Mouse (Mus musculus) limb, embryonic 14.5 days (tissue): ENCODE measurements around the gene Dgki. TPM values are rescaled to one million over a fixed set of nuclear protein-coding genes. Genes with fewer than 3 reads are reported as not detected.

Source experiments
- ATAC-seq: fragments of 200-750 bp; cut with Nextera tagmentation; 2 replicates; pipeline ENCODE4 v1.8.0; 2017; ENCODE audit warnings: low read depth, moderate number of reproducible peaks, moderate TSS enrichment; ENCODE audit not compliant: low FRiP score
- DNase-seq: peaks from one replicate; pipeline ENCODE4 v3.0.0-alpha.2; 2015; ENCODE audit warnings: low spot score
- H3K27ac ChIP-seq: fragments of 300-500 bp; sonication (generic); replicated peaks from 2 replicates; pipeline ENCODE4 v1.5.1; 2014; ENCODE audit warnings: low read depth, mild to moderate bottlenecking, low read length, moderate library complexity, mixed read lengths
- H3K27me3 ChIP-seq: fragments of 300-500 bp; sonication (generic); 2 replicates; pipeline ENCODE4 v1.6.1; 2014; ENCODE audit warnings: low read length, mixed read lengths; ENCODE audit not compliant: control insufficient read depth, insufficient read depth
- H3K36me3 ChIP-seq: fragments of 300-500 bp; sonication (generic); 2 replicates; pipeline ENCODE4 v1.6.1; 2014; ENCODE audit warnings: mild to moderate bottlenecking, low read length, moderate library complexity, mixed read lengths; ENCODE audit not compliant: control insufficient read depth, insufficient read depth
- H3K4me1 ChIP-seq: fragments of 300-500 bp; sonication (generic); 2 replicates; pipeline ENCODE4 v1.6.1; 2014; ENCODE audit warnings: antibody characterized with exemption, low read length, mixed read lengths; ENCODE audit not compliant: control insufficient read depth, insufficient read depth
- H3K4me2 ChIP-seq: fragments of 300-500 bp; sonication (generic); replicated peaks from 2 replicates; pipeline ENCODE4 v1.6.1; 2014; ENCODE audit warnings: low read depth, mild to moderate bottlenecking, low read length, moderate library complexity; ENCODE audit not compliant: severe bottlenecking
- H3K4me3 ChIP-seq: fragments of 300-500 bp; sonication (generic); replicated peaks from 2 replicates; pipeline ENCODE4 v1.5.1; 2014; ENCODE audit warnings: low read length
- H3K9ac ChIP-seq: fragments of 300-500 bp; sonication (generic); 2 replicates; pipeline ENCODE4 v1.6.1; 2014; ENCODE audit warnings: mild to moderate bottlenecking, low read depth, low read length, moderate library complexity; ENCODE audit not compliant: severe bottlenecking
- H3K9me3 ChIP-seq: fragments of 300-500 bp; sonication (generic); 2 replicates; pipeline ENCODE4 v1.6.1; 2016; ENCODE audit warnings: low read length; ENCODE audit not compliant: control insufficient read depth
- POLR2A ChIP-seq: fragments of 200-500 bp; IDR thresholded peaks from 2 replicates; pipeline ENCODE4 v1.8.0; 2012; ENCODE audit warnings: inconsistent platforms, mild to moderate bottlenecking, moderate library complexity, borderline replicate concordance; ENCODE audit not compliant: insufficient read depth, insufficient read length; ENCODE audit errors: extremely low read depth
- WGBS: fragments of 180-500 bp; shearing (Covaris S2); extraction: QIAGEN DNeasy Blood & Tissue Kit; methylation state at CpG from one replicate; pipeline ENCODE4 v1.1.7; 2014; 5-methylcytosine and 5-hydroxymethylcytosine counted together
- polyA plus RNA-seq, 2 experiments: library from polyadenylated mRNA; depleted of rRNA in 1 of 2; stranded (reverse) in 1 of 2; unstranded in 1 of 2; fragments of >200 nt; fragmentation: Nextera tagmentation in 1 of 2; extraction: Ambion mirVana in 1 of 2; gene quantifications; 2 replicates each; pipeline versions ENCODE4 v1.2.1 to v1.2.3; 2012 to 2014

Gene Dgki
- polyA plus RNA-seq, 2 experiments = 0.58 to 0.85 TPM

GRCm38 (mm10) chr6:36875926-36876325, 424.1 kb downstream of the Dgki start:
- no peak for DNase-seq

GRCm38 (mm10) chr6:36872876-36873275, 427.1 kb downstream of the Dgki start:
- H3K27ac ChIP-seq = no peak overlapping the region
- no peaks in the 10 kb centered on the region for H3K36me3 ChIP-seq
- ATAC-seq = no peak
- peaks cover 7% of the 10 kb centered on the region for H3K4me1 ChIP-seq
- H3K9me3 ChIP-seq = no peaks in the 10 kb centered on the region
- DNase-seq = no peak
- TF ChIP-seq POLR2A = no peak
- no peak overlapping the region for H3K4me2 ChIP-seq
- no peaks in the 10 kb centered on the region for H3K27me3 ChIP-seq
- H3K9ac ChIP-seq = no peak overlapping the region
- 75% methylated on average over 3 of the region's 3 CpGs for WGBS
- no peak overlapping the region for H3K4me3 ChIP-seq

More at GRCm38 (mm10) chr6:36875926-36876325, 424.1 kb downstream of the Dgki start:
- H3K4me2 ChIP-seq = no peak overlapping the region
- no peak overlapping the region for H3K27ac ChIP-seq
- no peaks in the 10 kb centered on the region for H3K27me3 ChIP-seq
- 63% methylated on average over 5 of the region's 5 CpGs for WGBS
- TF ChIP-seq POLR2A = no peak
- peaks cover 5% of the 10 kb centered on the region; the same call in 1 of the 2 replicates for H3K4me1 ChIP-seq
- H3K9me3 ChIP-seq = no peaks in the 10 kb centered on the region
- no peak overlapping the region for H3K9ac ChIP-seq
- no peaks in the 10 kb centered on the region for H3K36me3 ChIP-seq
- ATAC-seq = no peak
- H3K4me3 ChIP-seq = no peak overlapping the region

- Histone ChIP-seq H3K9me3 (no peaks in the 10 kb centered on the region), H3K4me2 (no peak overlapping the region), H3K27me3 (no peaks in the 10 kb centered on the region), H3K27ac (peak overlapping the region; percentile 63), H3K4me3 (no peak overlapping the region), H3K36me3 (no peaks in the 10 kb centered on the region), H3K4me1 (peaks cover 4% of the 10 kb centered on the region), H3K9ac (no peak overlapping the region)
- no peak for DNase-seq
- WGBS = 29% methylated on average over 4 of the region's 4 CpGs
- ATAC-seq = no peak
- no peak for TF ChIP-seq POLR2A
Measured at GRCm38 (mm10) chr6:36868217-36868616, 431.8 kb downstream of the Dgki start.

GRCm38 (mm10) chr6:36858258-36859041, 441.5 kb downstream of the Dgki start:
- Histone ChIP-seq H3K4me2 (no peak overlapping the region), H3K27ac (0 out of 2 replicates have a peak overlapping the region, but pooled peaks have one; percentile 0), H3K4me1 (no peaks in the 10 kb centered on the region), H3K9me3 (no peaks in the 10 kb centered on the region), H3K9ac (no peak overlapping the region), H3K27me3 (no peaks in the 10 kb centered on the region), H3K36me3 (no peaks in the 10 kb centered on the region), H3K4me3 (no peak overlapping the region)
- ATAC-seq (no peak), DNase-seq (no peak)
- TF ChIP-seq POLR2A = no peak
- WGBS = 82% methylated on average over 3 of the region's 3 CpGs

GRCm38 (mm10) chr6:36857627-36858257, 442.2 kb downstream of the Dgki start:
- 45% methylated on average over 6 of the region's 6 CpGs for WGBS
- Histone ChIP-seq H3K4me1 (no peaks in the 10 kb centered on the region), H3K4me3 (no peak overlapping the region), H3K36me3 (no peaks in the 10 kb centered on the region), H3K9ac (no peak overlapping the region), H3K9me3 (no peaks in the 10 kb centered on the region), H3K27ac (no peak overlapping the region), H3K4me2 (no peak overlapping the region), H3K27me3 (no peaks in the 10 kb centered on the region)
- peak; percentile 37; the same call in 1 of the 2 replicates for ATAC-seq
- no peak for TF ChIP-seq POLR2A
- DNase-seq = no peak
